Mouse (Mus musculus) bone marrow, adult 2 months (tissue): Measurements from ENCODE around the gene Cops4. TPM values are rescaled to one million over a fixed set of nuclear protein-coding genes. Genes with fewer than 3 reads are reported as not detected.
A peak's percentile ranks its signal among the peaks of the same experiment; 100 is the strongest.

ENCODE experiments used
- H3K27ac ChIP-seq: fragments of 200-500 bp; 2 replicates; pipeline ENCODE4 v1.5.1; 2012; ENCODE audit warnings: low read depth, mild to moderate bottlenecking, control low read depth, inconsistent platforms, low read length; ENCODE audit not compliant: control insufficient read depth, poor library complexity, insufficient read depth
- H3K4me1 ChIP-seq: fragments of 200-500 bp; 2 replicates; pipeline ENCODE4 v1.6.1; 2011; ENCODE audit warnings: low read length; ENCODE audit not compliant: control insufficient read depth, insufficient read depth
- H3K4me3 ChIP-seq: fragments of 200-500 bp; replicated peaks from 2 replicates; pipeline ENCODE3; 2011; ENCODE audit warnings: mild to moderate bottlenecking, low read depth, low read length, control low read depth; ENCODE audit not compliant: control insufficient read depth
- CTCF ChIP-seq: fragments of 200-500 bp; IDR thresholded peaks from 2 replicates; pipeline ENCODE4 v1.5.1; 2011; ENCODE audit warnings: low read length, control low read depth; ENCODE audit not compliant: control insufficient read depth, insufficient read depth
- POLR2A ChIP-seq: fragments of 200-500 bp; IDR thresholded peaks from 2 replicates; pipeline ENCODE4 v1.6.1; 2011; ENCODE audit warnings: low read depth, mild to moderate bottlenecking, control low read depth, low read length, borderline replicate concordance; ENCODE audit not compliant: control insufficient read depth
- WGBS: fragments of 180-500 bp; shearing (Covaris S2); methylation state at CpG from one replicate; pipeline ENCODE4 v1.1.7; 2018; 5-methylcytosine and 5-hydroxymethylcytosine counted together
- polyA plus RNA-seq: library from polyadenylated mRNA; stranded (reverse); fragments of >200 nt; gene quantifications from 2 replicates; pipeline ENCODE4 v1.2.4, GENCODE M21; 2011; ENCODE audit warnings: low replicate concordance; ENCODE audit not compliant: missing spikeins, insufficient read depth, insufficient read length

Gene Cops4
- polyA plus RNA-seq, 1 experiment, result 45.5 TPM

DNA sequence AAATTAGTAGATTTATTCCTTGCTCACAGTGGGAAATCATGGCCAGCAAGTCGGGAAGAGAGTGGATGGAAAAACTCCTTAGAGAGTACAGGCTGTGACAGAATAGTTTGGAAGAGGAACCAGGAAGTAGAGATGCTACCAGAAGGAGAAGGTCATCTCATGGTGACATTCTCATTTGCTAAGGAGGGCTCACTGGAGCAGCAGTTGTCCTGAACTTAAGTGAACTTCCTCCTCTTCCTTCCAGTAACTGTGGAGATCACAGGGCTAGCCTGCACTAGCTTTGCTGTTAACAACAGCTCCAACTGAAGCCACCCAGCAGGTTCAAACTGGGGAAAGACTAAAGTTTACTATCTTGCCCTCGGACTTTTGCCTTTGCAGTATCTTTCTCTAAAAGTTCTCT is 48.7 kb downstream of the Cops4 start:
- WGBS, result 30% methylated on average over 2 of the region's 2 CpGs
- no peak overlapping the region for H3K4me3 ChIP-seq
- no peak overlapping the region; the same call in 1 of the 2 replicates for H3K27ac ChIP-seq
- H3K4me1 ChIP-seq, result peaks cover 4% of the 10 kb centered on the region
- TF ChIP-seq CTCF (no peak), POLR2A (no peak)

DNA sequence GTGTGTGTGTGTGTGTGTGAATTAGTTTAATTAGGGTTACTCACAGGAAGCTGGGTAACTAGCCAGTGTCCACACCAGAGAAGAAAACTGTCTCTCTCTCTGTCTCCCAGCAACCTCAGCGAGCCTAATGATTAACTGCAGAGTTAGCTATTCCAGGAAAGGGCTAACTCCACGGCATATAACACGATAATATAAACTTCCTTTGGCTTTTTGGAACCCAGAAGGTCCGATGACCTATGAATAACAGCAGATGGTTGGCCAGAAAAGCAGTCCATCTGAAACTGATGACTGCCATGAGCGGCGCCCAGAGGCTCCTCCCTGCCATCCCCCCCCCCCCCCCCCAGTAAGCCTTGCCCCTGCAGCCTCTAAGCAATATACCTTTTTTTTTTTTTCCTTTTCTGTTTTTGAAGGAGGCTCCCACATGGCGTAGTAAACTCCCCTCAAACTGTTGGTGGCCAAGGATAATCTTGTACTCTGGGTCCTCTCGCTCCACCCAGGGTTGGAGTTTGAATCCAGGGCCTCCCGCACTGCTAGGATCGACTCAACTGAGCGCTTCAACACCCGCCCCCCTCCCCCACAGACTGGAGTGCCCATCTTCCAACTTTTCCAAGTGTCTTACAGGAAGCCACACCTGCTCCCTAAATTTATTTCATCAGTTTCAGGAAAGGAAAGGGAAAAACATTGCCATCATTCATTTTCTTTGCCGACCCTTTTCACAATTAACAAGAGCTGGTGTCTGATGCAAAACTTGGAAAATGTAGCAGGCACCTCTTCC is 49.3 kb downstream of the Cops4 start:
- H3K27ac ChIP-seq, result peak overlapping the region; percentile 30
- TF ChIP-seq CTCF (no peak), POLR2A (no peak)
- 21% methylated on average over 13 of the region's 13 CpGs for WGBS

DNA sequence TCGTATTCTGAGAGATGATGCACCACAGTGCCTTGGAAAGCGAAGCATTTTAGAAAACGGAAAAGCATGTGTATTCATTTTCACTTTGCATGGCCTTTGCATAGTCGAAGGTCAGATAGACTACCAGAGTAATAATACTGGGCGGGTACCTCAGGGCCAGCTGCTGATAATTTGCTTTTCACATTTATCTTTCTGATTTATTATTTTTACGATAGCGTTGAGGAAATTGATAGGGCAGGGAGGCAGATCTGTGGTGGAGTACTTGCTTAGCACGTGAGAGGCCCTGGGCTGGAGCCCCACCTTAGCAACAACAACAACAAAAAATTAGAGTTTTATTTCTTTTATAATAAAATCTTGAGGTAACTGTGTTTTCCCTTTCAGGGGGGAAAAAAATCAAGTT is 50.1 kb downstream of the Cops4 start:
- WGBS, result 13% methylated on average over 8 of the region's 8 CpGs
- H3K4me1 ChIP-seq, result peaks cover 7% of the 10 kb centered on the region
- no peak overlapping the region for H3K4me3 ChIP-seq
- no peak overlapping the region for H3K27ac ChIP-seq
- no peak for TF ChIP-seq CTCF
- TF ChIP-seq POLR2A, result no peak

More for the DNA sequence above, 49.3 kb downstream of the Cops4 start:
- no peak overlapping the region for H3K4me3 ChIP-seq
- H3K4me1 ChIP-seq, result peaks cover 4% of the 10 kb centered on the region

DNA sequence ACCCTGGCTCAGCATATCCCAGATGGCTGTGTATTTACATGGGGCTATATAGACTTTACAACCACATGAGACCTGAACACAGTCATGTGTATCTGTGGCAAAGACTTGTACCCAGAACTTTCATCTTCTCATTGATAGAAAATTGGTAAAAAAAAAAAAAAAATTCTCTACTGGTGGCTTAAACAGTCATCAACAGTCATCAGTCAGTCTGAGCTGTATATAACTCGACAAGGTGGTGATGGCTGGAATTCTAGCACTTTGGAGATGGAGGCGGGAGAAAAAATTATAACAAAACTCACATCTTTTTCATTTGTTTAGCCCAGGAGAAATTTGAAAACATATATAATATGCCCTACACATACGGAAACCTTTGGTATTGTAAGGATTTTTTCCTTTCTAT is 50.7 kb downstream of the Cops4 start:
- no peak overlapping the region for H3K4me3 ChIP-seq

DNA sequence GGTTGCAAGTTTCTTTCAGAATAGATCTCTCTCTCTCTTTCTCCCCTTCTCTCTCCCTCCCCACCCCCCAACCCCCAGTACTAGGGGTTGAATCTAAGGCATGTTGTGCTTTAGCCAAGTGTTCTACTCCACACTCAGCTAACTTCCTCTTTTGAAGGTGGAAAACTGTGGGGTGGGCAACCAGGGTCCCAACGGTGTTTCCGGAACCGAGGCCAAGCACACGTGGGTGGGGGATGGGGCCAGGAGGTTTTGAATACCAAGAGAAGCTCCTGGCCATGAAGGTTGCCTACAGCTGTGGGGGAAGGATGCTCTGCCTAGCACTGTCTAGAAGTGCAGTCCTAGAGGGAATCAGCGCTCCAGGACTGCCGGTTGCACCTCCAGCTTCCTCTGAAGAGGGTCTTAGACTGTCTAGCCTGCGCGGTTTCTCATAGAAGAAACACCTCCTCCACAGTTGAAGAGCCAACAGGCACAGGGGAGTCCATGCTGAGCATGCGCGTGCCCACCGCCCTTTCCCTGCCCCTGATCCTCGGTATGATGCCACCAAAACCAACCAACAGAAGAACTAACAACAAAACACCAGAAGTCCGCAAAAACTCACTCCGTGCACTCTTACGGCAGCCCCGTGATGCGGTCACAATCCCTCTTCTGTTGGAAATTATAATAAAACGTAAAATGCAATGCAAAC is 51.3 kb downstream of the Cops4 start:
- no peak for TF ChIP-seq POLR2A
- TF ChIP-seq CTCF, result no peak
- Histone ChIP-seq H3K27ac (peak overlapping the region; percentile 94), H3K4me3 (peak overlapping the region; percentile 88), H3K4me1 (peaks cover 13% of the 10 kb centered on the region)
- WGBS, result 4% methylated on average over 18 of the region's 18 CpGs

More for the DNA sequence above, 50.7 kb downstream of the Cops4 start:
- TF ChIP-seq POLR2A (no peak), CTCF (no peak)
- Histone ChIP-seq H3K27ac (no peak overlapping the region), H3K4me1 (peaks cover 11% of the 10 kb centered on the region)
- 22% methylated on average over 3 of the region's 3 CpGs for WGBS

DNA sequence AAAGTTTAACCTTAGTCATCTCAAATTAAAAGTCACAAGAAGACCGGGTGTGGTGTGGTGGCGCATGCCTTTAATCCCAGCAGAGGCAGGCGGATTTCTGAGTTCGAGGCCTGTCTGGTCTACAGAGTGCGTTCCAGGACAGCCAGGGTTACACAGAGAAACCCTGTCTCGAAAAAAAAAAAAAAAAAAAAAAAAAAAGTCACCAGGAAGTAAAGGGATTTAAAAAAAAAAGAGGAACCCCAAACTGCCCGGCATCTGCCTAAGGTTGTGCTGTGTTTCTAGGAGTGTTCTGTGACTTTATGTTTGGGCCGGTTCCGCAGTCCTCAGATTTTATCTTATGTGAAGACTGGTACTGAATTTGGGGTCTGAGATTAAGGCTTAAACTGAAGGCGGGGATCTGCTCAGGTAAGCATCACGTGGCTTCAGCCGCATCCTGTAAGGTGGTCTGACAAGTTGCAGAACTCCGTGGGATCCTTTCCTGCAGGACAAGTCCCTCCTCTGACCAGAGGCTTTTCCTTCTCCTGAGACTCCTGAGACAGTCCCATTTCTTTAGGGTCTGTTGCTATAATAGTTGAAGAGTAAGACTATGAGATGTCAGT is 52.0 kb downstream of the Cops4 start:
- 3% methylated on average over 13 of the region's 13 CpGs for WGBS
- Histone ChIP-seq H3K4me1 (peaks cover 13% of the 10 kb centered on the region), H3K4me3 (peak overlapping the region; percentile 88), H3K27ac (peak overlapping the region; percentile 94; the same call in 1 of the 2 replicates)
- TF ChIP-seq POLR2A, result no peak
- TF ChIP-seq CTCF, result no peak

DNA sequence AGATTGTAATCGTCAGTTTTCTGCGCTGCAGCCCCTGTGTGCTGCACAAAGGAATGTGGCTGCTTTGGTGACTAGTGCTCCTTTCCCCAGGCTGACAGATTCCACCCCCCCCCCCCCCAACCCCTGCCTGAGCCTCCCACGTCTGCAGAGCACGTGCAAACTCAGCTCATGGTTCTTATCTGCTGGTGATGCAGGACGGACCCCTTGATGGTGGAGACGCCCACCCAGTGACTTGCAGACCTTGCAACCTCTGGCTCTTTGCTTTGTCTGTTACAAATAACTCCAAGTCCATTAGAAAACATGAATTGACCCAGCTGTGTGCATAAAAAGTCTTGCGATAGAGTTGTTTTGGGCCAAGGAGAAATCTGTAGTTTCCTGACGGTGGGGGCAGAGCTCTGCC is 52.6 kb downstream of the Cops4 start:
- H3K4me1 ChIP-seq, result peaks cover 15% of the 10 kb centered on the region
- peak overlapping the region; percentile 52; the same call in 1 of the 2 replicates for H3K27ac ChIP-seq
- peak overlapping the region; percentile 76 for H3K4me3 ChIP-seq
- under 1% methylated on average over 8 of the region's 8 CpGs for WGBS
- TF ChIP-seq CTCF, result no peak
- no peak for TF ChIP-seq POLR2A

DNA sequence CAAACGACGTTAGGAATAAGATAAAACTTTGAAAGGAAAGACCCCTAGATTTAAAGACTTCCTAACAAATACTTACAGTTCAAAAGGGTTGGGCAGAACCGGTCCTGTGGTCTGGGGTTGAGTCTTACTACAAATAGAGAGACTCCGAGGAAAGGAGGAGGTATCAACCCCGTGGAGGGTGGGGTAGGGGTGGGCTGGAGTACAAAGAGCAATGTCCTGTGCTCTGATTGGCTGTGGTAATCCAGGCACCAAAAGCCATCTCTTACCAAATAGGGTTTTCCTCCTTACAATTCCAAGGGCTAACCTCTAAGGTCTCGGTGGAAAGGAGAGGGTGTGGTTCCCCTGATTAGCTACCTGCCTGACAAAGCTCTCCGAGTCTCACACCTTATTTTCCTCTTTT is 54.0 kb downstream of the Cops4 start, which contains the start of gene Plac8:
Plac8 (minus strand) TSS at position 177 of the 400 bp plus-strand sequence.
- peaks cover 13% of the 10 kb centered on the region for H3K4me1 ChIP-seq
- no peak for TF ChIP-seq POLR2A
- no peak for TF ChIP-seq CTCF
- H3K27ac ChIP-seq, result peak within 1 kb of the TSS; percentile 61
- 2% methylated on average over 7 of the region's 7 CpGs for WGBS
- H3K4me3 ChIP-seq, result peak within 1 kb of the TSS; percentile 89
